9 mouse cellular contexts compared by ENCODE assay signal in genomic region chr10:128039167-128039566, GRCm38 (mm10). TPM values are rescaled to one million over a fixed set of nuclear protein-coding genes. Genes with fewer than 3 reads are reported as not detected.
DNase-seq lines count a peak whose midpoint lies in the region; ATAC-seq and TF ChIP-seq lines count a peak whose summit lies in the region.
"Had no signal": no experiment of that assay in that cellular context is flagged by ENCODE, and none has a peak within 500 bp of the region (broad histone marks: within the 10 kb centered on the region; RNA-seq: fewer than 3 reads in every experiment).

No protein-coding gene starts in this region.

- no peak for DNase-seq in heart, embryonic 10.5 days (ENCODE audit: low spot score)
- no peak for DNase-seq in heart, postnatal 25 days (ENCODE audit: low spot score)
- no peak for DNase-seq in midbrain, postnatal 0 days (ENCODE audit: low spot score)
- peak; percentile 49 for DNase-seq in thymus, postnatal 4 days
- no peak for DNase-seq in cerebellum, adult 11 months
- DNase-seq in urinary bladder, adult 18-20 months (ENCODE audit: low spot score in 2 of 2), result no peak

- H3K27ac ChIP-seq in heart, embryonic 10.5 days, result no peak overlapping the region
- H3K27ac ChIP-seq in midbrain, embryonic 13.5 days, result no peak overlapping the region
- H3K27ac ChIP-seq in midbrain, postnatal 0 days (ENCODE audit: low read depth, low read length), result no peak overlapping the region
- H3K27ac ChIP-seq in limb, embryonic 15.5 days, result 0 out of 2 replicates have a peak overlapping the region, but pooled peaks have one; percentile 22
- H3K27ac ChIP-seq: macrophage had no signal

- intact Hi-C loops in heart, postnatal 25 days (cut with DNase I), result loop anchor here (1.0 kb wide), 1 partner anchor 17 kb away; no protein-coding TSS in a partner anchor

- TF ChIP-seq CTCF in midbrain, postnatal 0 days (IDR thresholded peaks at IDR 0.05), result no peak

- H3K27me3 ChIP-seq in heart, embryonic 10.5 days (ENCODE audit: insufficient read depth, poor library complexity, severe bottlenecking), result no peaks in the 10 kb centered on the region
- no peaks in the 10 kb centered on the region for H3K27me3 ChIP-seq in midbrain, embryonic 13.5 days
- no peaks in the 10 kb centered on the region for H3K27me3 ChIP-seq in midbrain, postnatal 0 days (ENCODE audit: insufficient read depth, low read length)
- H3K27me3 ChIP-seq in limb, embryonic 15.5 days, result no peaks in the 10 kb centered on the region

- WGBS in heart, embryonic 10.5 days, result 46% methylated on average over 5 of the region's 5 CpGs
- 79% methylated on average over 5 of the region's 5 CpGs for WGBS in midbrain, embryonic 13.5 days
- WGBS in midbrain, postnatal 0 days, result 74% methylated on average over 5 of the region's 5 CpGs
- 27% methylated on average over 5 of the region's 5 CpGs for WGBS in limb, embryonic 15.5 days

- H3K9me3 ChIP-seq in heart, embryonic 10.5 days, result no peaks in the 10 kb centered on the region
- no peaks in the 10 kb centered on the region for H3K9me3 ChIP-seq in midbrain, embryonic 13.5 days
- no peaks in the 10 kb centered on the region for H3K9me3 ChIP-seq in midbrain, postnatal 0 days (ENCODE audit: low read length)
- H3K9me3 ChIP-seq in limb, embryonic 15.5 days, result no peaks in the 10 kb centered on the region

- 0 out of 2 replicates have a peak overlapping the region, but pooled peaks have one; percentile 0 for H3K9ac ChIP-seq in midbrain, embryonic 13.5 days (replicated peaks)
- no peak overlapping the region for H3K9ac ChIP-seq in midbrain, postnatal 0 days (replicated peaks; ENCODE audit: low read length, poor library complexity, severe bottlenecking)
- no peak overlapping the region for H3K9ac ChIP-seq in limb, embryonic 15.5 days

- H3K36me3 ChIP-seq in heart, embryonic 10.5 days, result peaks cover 67% of the 10 kb centered on the region
- peaks cover 47% of the 10 kb centered on the region for H3K36me3 ChIP-seq in midbrain, embryonic 13.5 days
- H3K36me3 ChIP-seq in midbrain, postnatal 0 days (ENCODE audit: insufficient read depth, low read length), result peaks cover 31% of the 10 kb centered on the region
- peaks cover 45% of the 10 kb centered on the region for H3K36me3 ChIP-seq in limb, embryonic 15.5 days

- H3K4me2 ChIP-seq in midbrain, embryonic 13.5 days (replicated peaks), result no peak overlapping the region
- no peak overlapping the region for H3K4me2 ChIP-seq in midbrain, postnatal 0 days (ENCODE audit: low read depth, low read length, poor library complexity, severe bottlenecking)
- H3K4me2 ChIP-seq in limb, embryonic 15.5 days, result no peak overlapping the region

- H3K4me3 ChIP-seq in heart, embryonic 10.5 days, result peak overlapping the region; percentile 9; the same call in 1 of the 2 replicates
- H3K4me3 ChIP-seq in midbrain, embryonic 13.5 days (replicated peaks), result no peak overlapping the region
- no peak overlapping the region for H3K4me3 ChIP-seq in midbrain, postnatal 0 days (ENCODE audit: low read depth, low read length)
- H3K4me3 ChIP-seq in limb, embryonic 15.5 days, result no peak overlapping the region

- ATAC-seq in midbrain, embryonic 13.5 days, result no peak
- no peak for ATAC-seq in midbrain, postnatal 0 days (ENCODE audit: low FRiP score)
- no peak for ATAC-seq in limb, embryonic 15.5 days (ENCODE audit: insufficient number of reproducible peaks, low FRiP score, low TSS enrichment, low read depth)

- H3K4me1 ChIP-seq in heart, embryonic 10.5 days, result peaks cover 71% of the 10 kb centered on the region
- peaks cover 46% of the 10 kb centered on the region for H3K4me1 ChIP-seq in midbrain, embryonic 13.5 days (replicated peaks)
- H3K4me1 ChIP-seq in midbrain, postnatal 0 days (ENCODE audit: insufficient read depth, low read length), result 0 out of 2 replicates have a peak, but pooled peaks cover 9% of the 10 kb centered on the region
- H3K4me1 ChIP-seq in limb, embryonic 15.5 days, result peaks cover 70% of the 10 kb centered on the region

RNA-seq across cellular contexts. Expression of gene Naca, which starts 3.8 kb away (rescaled TPM):
- 639 and 790 TPM in 2 replicates for polyA plus RNA-seq in heart, embryonic 10.5 days (2016; fragmentation: Nextera tagmentation; extraction: Ambion mirVana)
- 100 to 1,000 TPM; 502 to 533 TPM for total RNA-seq in heart, postnatal 25 days (2021)
- polyA plus RNA-seq in midbrain, embryonic 13.5 days (2015; fragmentation: Nextera tagmentation; extraction: Ambion mirVana), result 643 and 661 TPM in 2 replicates
- total RNA-seq in midbrain, postnatal 0 days (2014; rRNA removed), result 415 and 452 TPM in 2 replicates
- polyA plus RNA-seq in midbrain, postnatal 0 days (2015; fragmentation: Nextera tagmentation; extraction: Ambion mirVana), result 443 and 454 TPM in 2 replicates
- polyA plus RNA-seq in limb, embryonic 15.5 days (2015; fragmentation: Nextera tagmentation; extraction: Ambion mirVana), result 697 and 704 TPM in 2 replicates

RNA-seq across cellular contexts. Expression of gene Ptges3, which starts 19.6 kb away (rescaled TPM):
- polyA plus RNA-seq in heart, embryonic 10.5 days (2016; fragmentation: Nextera tagmentation; extraction: Ambion mirVana), result 403 and 465 TPM in 2 replicates
- 10 to 100 TPM; 77.8 to 89.3 TPM for total RNA-seq in heart, postnatal 25 days (2021)
- 443 and 496 TPM in 2 replicates for polyA plus RNA-seq in midbrain, embryonic 13.5 days (2015; fragmentation: Nextera tagmentation; extraction: Ambion mirVana)
- total RNA-seq in midbrain, postnatal 0 days (2014; rRNA removed), result 109 and 117 TPM in 2 replicates
- polyA plus RNA-seq in midbrain, postnatal 0 days (2015; fragmentation: Nextera tagmentation; extraction: Ambion mirVana), result 390 and 433 TPM in 2 replicates
- 402 and 459 TPM in 2 replicates for polyA plus RNA-seq in limb, embryonic 15.5 days (2015; fragmentation: Nextera tagmentation; extraction: Ambion mirVana)

RNA-seq across cellular contexts. Expression of gene Prim1, which starts 24.2 kb away (rescaled TPM):
- 66.7 and 80.5 TPM in 2 replicates for polyA plus RNA-seq in heart, embryonic 10.5 days (2016; fragmentation: Nextera tagmentation; extraction: Ambion mirVana)
- 1 to 10 TPM; 2.1 to 2.2 TPM for total RNA-seq in heart, postnatal 25 days (2021)
- 44.8 and 49.4 TPM in 2 replicates for polyA plus RNA-seq in midbrain, embryonic 13.5 days (2015; fragmentation: Nextera tagmentation; extraction: Ambion mirVana)
- total RNA-seq in midbrain, postnatal 0 days (2014; rRNA removed), result 19.8 and 30.1 TPM in 2 replicates
- 33.5 and 33.6 TPM in 2 replicates for polyA plus RNA-seq in midbrain, postnatal 0 days (2015; fragmentation: Nextera tagmentation; extraction: Ambion mirVana)
- 63.7 and 71.9 TPM in 2 replicates for polyA plus RNA-seq in limb, embryonic 15.5 days (2015; fragmentation: Nextera tagmentation; extraction: Ambion mirVana)

RNA-seq across cellular contexts. Expression of gene Hsd17b6, which starts 31.8 kb away (rescaled TPM):
- not detected in 2 replicates for polyA plus RNA-seq in heart, embryonic 10.5 days (2016; fragmentation: Nextera tagmentation; extraction: Ambion mirVana)
- not detected for total RNA-seq in heart, postnatal 25 days (2021)
- polyA plus RNA-seq in midbrain, embryonic 13.5 days (2015; fragmentation: Nextera tagmentation; extraction: Ambion mirVana), result not detected in 2 replicates
- total RNA-seq in midbrain, postnatal 0 days (2014; rRNA removed), result not detected in 2 replicates
- not detected in 2 replicates for polyA plus RNA-seq in midbrain, postnatal 0 days (2015; fragmentation: Nextera tagmentation; extraction: Ambion mirVana)
- not detected in 2 replicates for polyA plus RNA-seq in limb, embryonic 15.5 days (2015; fragmentation: Nextera tagmentation; extraction: Ambion mirVana)
- polyA plus RNA-seq: macrophage had no signal

RNA-seq across cellular contexts. Expression of gene Atp5b, which starts 43.9 kb away (rescaled TPM):
- polyA plus RNA-seq in heart, embryonic 10.5 days (2016; fragmentation: Nextera tagmentation; extraction: Ambion mirVana), result 3,536 and 4,735 TPM in 2 replicates
- 1,000 to 10,000 TPM; 9,293 to 9,309 TPM for total RNA-seq in heart, postnatal 25 days (2021)
- polyA plus RNA-seq in midbrain, embryonic 13.5 days (2015; fragmentation: Nextera tagmentation; extraction: Ambion mirVana), result 2,005 and 2,018 TPM in 2 replicates
- 4,011 and 6,126 TPM in 2 replicates for total RNA-seq in midbrain, postnatal 0 days (2014; rRNA removed)
- 2,103 and 2,155 TPM in 2 replicates for polyA plus RNA-seq in midbrain, postnatal 0 days (2015; fragmentation: Nextera tagmentation; extraction: Ambion mirVana)
- polyA plus RNA-seq in limb, embryonic 15.5 days (2015; fragmentation: Nextera tagmentation; extraction: Ambion mirVana), result 1,886 and 2,113 TPM in 2 replicates
